Mouse (Mus musculus) liver, postnatal 0 days (tissue): ENCODE data around the gene Arf4.

Experiments used
- CTCF ChIP-seq: sonication (generic); IDR thresholded peaks from 2 replicates; pipeline ENCODE4 v1.5.1; 2016; ENCODE audit warnings: antibody characterized with exemption, low read depth
- EP300 ChIP-seq: IDR thresholded peaks from 2 replicates; pipeline ENCODE4 v1.6.1; 2016; ENCODE audit warnings: antibody characterized with exemption, low read depth, mild to moderate bottlenecking

DNA sequence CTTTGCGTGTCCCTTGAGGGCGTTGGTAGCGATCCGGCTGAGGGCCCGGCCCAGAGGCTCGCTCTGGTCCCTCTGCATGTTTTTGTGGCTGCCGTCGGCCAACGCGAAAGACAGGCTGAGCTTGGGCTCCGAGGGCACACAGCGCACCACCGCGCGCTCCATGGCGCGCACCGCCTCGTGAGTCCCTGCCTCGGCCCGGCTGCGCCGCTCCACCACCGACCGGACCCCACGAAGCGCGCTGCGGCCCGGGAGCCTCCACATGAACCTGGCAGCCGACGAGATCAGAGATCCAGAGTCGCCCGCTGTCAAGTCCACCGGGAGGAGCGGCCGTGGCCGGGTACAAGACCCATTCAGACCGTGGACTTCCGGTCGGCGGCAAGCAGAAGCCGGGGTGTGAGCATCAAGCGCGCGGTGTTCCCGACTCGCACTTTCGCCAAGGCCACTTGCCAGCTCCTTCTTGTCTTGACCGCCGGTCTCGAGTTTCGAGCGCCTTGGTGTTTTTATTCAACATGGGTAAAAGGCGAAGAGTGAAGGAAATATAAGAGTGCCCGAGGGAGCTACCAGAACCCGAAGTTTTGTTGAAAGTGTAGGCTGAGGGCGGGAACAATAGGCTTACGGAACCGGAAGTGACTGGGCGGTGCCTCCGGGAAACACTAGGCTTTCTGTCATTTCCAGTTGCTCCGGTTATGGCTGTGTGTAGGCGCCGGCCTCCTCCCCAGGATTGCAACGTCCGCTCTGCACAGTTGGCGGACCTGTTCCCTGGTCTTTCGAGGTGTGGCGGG, 31.6 kb downstream of the Arf4 start, which contains the start of gene Pde12:
- no peak for TF ChIP-seq CTCF
- peak; percentile 75 for TF ChIP-seq EP300
